Comparison of ENCODE assay signal across 7 mouse cellular contexts in the genomic region with DNA sequence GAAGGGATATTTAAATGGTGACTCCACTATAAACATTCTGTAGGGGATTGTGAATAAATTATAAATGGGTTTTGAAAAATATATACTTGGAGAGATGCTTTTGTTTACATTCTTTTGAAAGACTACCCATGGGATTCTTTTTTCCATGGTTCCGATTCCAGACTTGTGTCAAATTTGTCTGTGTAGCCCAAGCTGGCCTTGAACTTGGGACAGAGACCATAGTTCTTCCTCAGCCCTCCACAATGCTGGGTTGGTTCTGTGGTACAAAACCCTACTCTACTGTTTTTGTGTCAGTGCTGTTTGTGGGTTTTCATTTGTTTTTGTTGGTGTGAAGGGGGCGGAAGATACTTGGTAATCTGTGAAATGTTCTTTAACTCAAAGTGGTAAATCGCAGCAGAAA. TPM values are rescaled to one million over a fixed set of nuclear protein-coding genes. Genes with fewer than 3 reads are reported as not detected.
A peak's percentile ranks its signal among the peaks of the same experiment; 100 is the strongest.
DNase-seq lines count a peak whose midpoint lies in the region; ATAC-seq and TF ChIP-seq lines count a peak whose summit lies in the region.

No protein-coding gene starts in this region.

- DNase-seq in lung, embryonic 14.5 days, result peak; percentile 53
- no peak for DNase-seq in lung, postnatal 10 days
- no peak for DNase-seq in embryonic facial prominence, embryonic 14.5 days (ENCODE audit: low spot score)
- DNase-seq in urinary bladder, postnatal 10 days (ENCODE audit: low spot score), result no peak
- no peak for DNase-seq in B cell, adult 2 months

- H3K27me3 ChIP-seq in lung, embryonic 14.5 days (ENCODE audit: insufficient read depth, low read length), result no peaks in the 10 kb centered on the region
- H3K27me3 ChIP-seq in embryonic facial prominence, embryonic 14.5 days (replicated peaks; ENCODE audit: control insufficient read depth, insufficient read depth, low read length), result no peaks in the 10 kb centered on the region
- no peaks in the 10 kb centered on the region for H3K27me3 ChIP-seq in intestine, postnatal 0 days (replicated peaks; ENCODE audit: control insufficient read depth, insufficient read depth, low read length)
- H3K27me3 ChIP-seq in neural tube, embryonic 15.5 days (replicated peaks), result no peaks in the 10 kb centered on the region

- no peak for ATAC-seq in lung, embryonic 14.5 days (ENCODE audit: insufficient read depth)
- no peak for ATAC-seq in embryonic facial prominence, embryonic 14.5 days (ENCODE audit: low read depth)
- no peak for ATAC-seq in intestine, postnatal 0 days
- ATAC-seq in neural tube, embryonic 15.5 days (ENCODE audit: low FRiP score), result no peak

- peak overlapping the region; percentile 96 for H3K4me3 ChIP-seq in lung, embryonic 14.5 days (ENCODE audit: low read depth, low read length)
- H3K4me3 ChIP-seq in embryonic facial prominence, embryonic 14.5 days (ENCODE audit: low read depth, low read length), result peak overlapping the region; percentile 96
- peak overlapping the region; percentile 99 for H3K4me3 ChIP-seq in intestine, postnatal 0 days (ENCODE audit: low read depth, low read length)
- peak overlapping the region; percentile 86 for H3K4me3 ChIP-seq in neural tube, embryonic 15.5 days (replicated peaks)

- WGBS in lung, embryonic 14.5 days, result 42% methylated on average over 3 of the region's 3 CpGs
- WGBS in embryonic facial prominence, embryonic 14.5 days, result 58% methylated on average over 3 of the region's 3 CpGs
- WGBS in intestine, postnatal 0 days, result 35% methylated on average over 3 of the region's 3 CpGs
- 65% methylated on average over 3 of the region's 3 CpGs for WGBS in neural tube, embryonic 15.5 days

- no peak for TF ChIP-seq CTCF in lung, embryonic 14.5 days (IDR thresholded peaks at IDR 0.05; ENCODE audit: low read depth)
- TF ChIP-seq CTCF in intestine, postnatal 0 days (IDR thresholded peaks at IDR 0.05; ENCODE audit: low read depth), result no peak

- H3K4me1 ChIP-seq in lung, embryonic 14.5 days (ENCODE audit: insufficient read depth), result 0 out of 2 replicates have a peak, but pooled peaks cover 15% of the 10 kb centered on the region
- H3K4me1 ChIP-seq in embryonic facial prominence, embryonic 14.5 days (ENCODE audit: control insufficient read depth, insufficient read depth, low read length), result peaks cover 16% of the 10 kb centered on the region
- H3K4me1 ChIP-seq in intestine, postnatal 0 days (replicated peaks; ENCODE audit: control insufficient read depth, insufficient read depth, low read length), result peaks cover 7% of the 10 kb centered on the region; the same call in 1 of the 2 replicates
- H3K4me1 ChIP-seq in neural tube, embryonic 15.5 days, result peaks cover 28% of the 10 kb centered on the region

- H3K4me2 ChIP-seq in lung, embryonic 14.5 days, result peak overlapping the region; percentile 64
- peak overlapping the region; percentile 89 for H3K4me2 ChIP-seq in embryonic facial prominence, embryonic 14.5 days (ENCODE audit: low read depth, low read length)
- H3K4me2 ChIP-seq in intestine, postnatal 0 days (replicated peaks; ENCODE audit: low read depth), result peak overlapping the region; percentile 70
- peak overlapping the region; percentile 70 for H3K4me2 ChIP-seq in neural tube, embryonic 15.5 days

- peak overlapping the region; percentile 99 for H3K27ac ChIP-seq in lung, embryonic 14.5 days (ENCODE audit: low read depth)
- no peak overlapping the region for H3K27ac ChIP-seq in embryonic facial prominence, embryonic 14.5 days (replicated peaks; ENCODE audit: low read depth, low read length)
- H3K27ac ChIP-seq in intestine, postnatal 0 days (ENCODE audit: low read depth, low read length), result peak overlapping the region; percentile 97
- no peak overlapping the region for H3K27ac ChIP-seq in neural tube, embryonic 15.5 days (replicated peaks)

- H3K36me3 ChIP-seq in lung, embryonic 14.5 days (ENCODE audit: insufficient read depth), result no peaks in the 10 kb centered on the region
- H3K36me3 ChIP-seq in embryonic facial prominence, embryonic 14.5 days (ENCODE audit: control insufficient read depth, insufficient read depth, low read length), result no peaks in the 10 kb centered on the region
- H3K36me3 ChIP-seq in intestine, postnatal 0 days (ENCODE audit: control insufficient read depth, insufficient read depth), result no peaks in the 10 kb centered on the region
- no peaks in the 10 kb centered on the region for H3K36me3 ChIP-seq in neural tube, embryonic 15.5 days

- peak overlapping the region; percentile 98 for H3K9ac ChIP-seq in lung, embryonic 14.5 days
- peak overlapping the region; percentile 99 for H3K9ac ChIP-seq in embryonic facial prominence, embryonic 14.5 days (ENCODE audit: low read depth, low read length)
- H3K9ac ChIP-seq in intestine, postnatal 0 days (ENCODE audit: low read depth, low read length), result peak overlapping the region; percentile 99; the same call in 1 of the 2 replicates
- peak overlapping the region; percentile 88; the same call in 1 of the 2 replicates for H3K9ac ChIP-seq in neural tube, embryonic 15.5 days (replicated peaks)

- H3K9me3 ChIP-seq in lung, embryonic 14.5 days (ENCODE audit: low read depth, low read length), result no peaks in the 10 kb centered on the region
- H3K9me3 ChIP-seq in embryonic facial prominence, embryonic 14.5 days (ENCODE audit: control insufficient read depth, low read length), result no peaks in the 10 kb centered on the region
- H3K9me3 ChIP-seq in intestine, postnatal 0 days (ENCODE audit: control insufficient read depth), result no peaks in the 10 kb centered on the region
- H3K9me3 ChIP-seq in neural tube, embryonic 15.5 days (replicated peaks), result no peaks in the 10 kb centered on the region

RNA-seq across cellular contexts. Expression of gene Picalm, which starts 2.3 kb away (rescaled TPM):
- 53.6 and 59.9 TPM in 2 replicates for polyA plus RNA-seq in lung, embryonic 14.5 days (2014; fragmentation: Nextera tagmentation; extraction: Ambion mirVana)
- 59.0 and 60.0 TPM in 2 replicates for polyA plus RNA-seq in embryonic facial prominence, embryonic 14.5 days (2014; fragmentation: Nextera tagmentation; extraction: Ambion mirVana)
- 36.6 and 41.7 TPM in 2 replicates for polyA plus RNA-seq in intestine, postnatal 0 days (2015; fragmentation: Nextera tagmentation; extraction: Ambion mirVana)
- 32.4 and 41.5 TPM in 2 replicates for polyA plus RNA-seq in neural tube, embryonic 15.5 days (2015; fragmentation: Nextera tagmentation; extraction: Ambion mirVana)

Comparison
In these comparisons a context has a peak if more than half of its experiments do, and no peak if none do; other contexts are left out.
1. H3K27ac ChIP-seq: peak in lung, embryonic 14.5 days (single experiment) and intestine, postnatal 0 days (single experiment); none in embryonic facial prominence, embryonic 14.5 days (single experiment) and neural tube, embryonic 15.5 days (single experiment).
2. Peak in every context shown above with its lines, with median percentiles within 50 percentile points of each other: H3K4me2 ChIP-seq, H3K4me3 ChIP-seq and H3K9ac ChIP-seq.